Mouse (Mus musculus) lung, postnatal 0 days (tissue): ENCODE measurements at regions not wholly inside any gene's neighbourhood (a gene's known extent, or its start where the extent isn't known, plus 50 kb on each side); places are given as distances from the start of the nearest gene placed in this dataset.

Experiments
- ATAC-seq: fragments of 200-750 bp; cut with Nextera tagmentation; 2 replicates; pipeline ENCODE4 v1.8.0; 2017; ENCODE audit warnings: moderate library complexity
- DNase-seq: peaks from one replicate; pipeline ENCODE4 v3.0.0-alpha.2; 2016; ENCODE audit warnings: low spot score
- H3K27ac ChIP-seq: fragments of 300-500 bp; sonication (generic); 2 replicates; pipeline ENCODE4 v1.5.1; 2014; ENCODE audit warnings: antibody characterized with exemption, mild to moderate bottlenecking, low read length, mixed read lengths
- H3K27me3 ChIP-seq: fragments of 300-500 bp; sonication (generic); replicated peaks from 2 replicates; pipeline ENCODE4 v1.6.1; 2014; ENCODE audit warnings: low read length, mixed read lengths; ENCODE audit not compliant: insufficient read depth
- H3K36me3 ChIP-seq: fragments of 300-500 bp; sonication (generic); 2 replicates; pipeline ENCODE4 v1.6.1; 2014; ENCODE audit warnings: low read length, mixed read lengths; ENCODE audit not compliant: insufficient read depth
- H3K4me1 ChIP-seq: fragments of 300-500 bp; sonication (generic); 2 replicates; pipeline ENCODE4 v1.6.1; 2014; ENCODE audit warnings: antibody characterized with exemption, low read depth, low read length, mixed read lengths; ENCODE audit not compliant: insufficient read depth
- H3K4me2 ChIP-seq: fragments of 300-500 bp; sonication (generic); replicated peaks from 2 replicates; pipeline ENCODE4 v1.6.1; 2014; ENCODE audit warnings: low read depth, mild to moderate bottlenecking, low read length, moderate library complexity, mixed read lengths
- H3K4me3 ChIP-seq: fragments of 300-500 bp; sonication (generic); 2 replicates; pipeline ENCODE4 v1.5.1; 2014; ENCODE audit warnings: low read depth, low read length
- H3K9ac ChIP-seq: fragments of 300-500 bp; sonication (generic); replicated peaks from 2 replicates; pipeline ENCODE4 v1.6.1; 2014; ENCODE audit warnings: low read depth, mild to moderate bottlenecking
- H3K9me3 ChIP-seq: fragments of 300-500 bp; sonication (generic); 2 replicates; pipeline ENCODE4 v1.6.1; 2016; ENCODE audit warnings: low read length, mixed read lengths
- CTCF ChIP-seq: IDR thresholded peaks from 2 replicates; pipeline ENCODE4 v1.5.1; 2016; ENCODE audit warnings: antibody characterized with exemption, mild to moderate bottlenecking
- EP300 ChIP-seq: IDR thresholded peaks from 2 replicates; pipeline ENCODE4 v1.6.1; 2016; ENCODE audit warnings: antibody characterized with exemption, mild to moderate bottlenecking, control low read depth
- WGBS: fragments of 180-500 bp; shearing (Covaris S2); extraction: QIAGEN DNeasy Blood & Tissue Kit; methylation state at CpG from one replicate; pipeline ENCODE4 v1.1.7; 2014; 5-methylcytosine and 5-hydroxymethylcytosine counted together

- no peaks in the 10 kb centered on the region for H3K9me3 ChIP-seq
- ATAC-seq (no peak), DNase-seq (no peak)
- H3K4me3 ChIP-seq, result no peak overlapping the region
- no peaks in the 10 kb centered on the region for H3K36me3 ChIP-seq
- H3K9ac ChIP-seq, result no peak overlapping the region
- H3K4me2 ChIP-seq, result no peak overlapping the region
- WGBS, result 43% methylated on average over 5 of the region's 5 CpGs
- H3K4me1 ChIP-seq, result no peaks in the 10 kb centered on the region
- no peaks in the 10 kb centered on the region for H3K27me3 ChIP-seq
- H3K27ac ChIP-seq, result no peak overlapping the region
- no peak for TF ChIP-seq CTCF
- no peak for TF ChIP-seq EP300
These were observed 150.7 kb downstream of the Klhl25 start for GRCm38 (mm10) chr7:75998853-75999252.

- no peak overlapping the region for H3K4me3 ChIP-seq
- no peak overlapping the region for H3K9ac ChIP-seq
- H3K27ac ChIP-seq, result no peak overlapping the region
- ATAC-seq (no peak), DNase-seq (no peak)
- H3K4me2 ChIP-seq, result no peak overlapping the region
- H3K27me3 ChIP-seq, result no peaks in the 10 kb centered on the region
- no peaks in the 10 kb centered on the region for H3K9me3 ChIP-seq
- TF ChIP-seq CTCF (no peak), EP300 (no peak)
- WGBS, result 66% methylated on average over 2 of the region's 2 CpGs
- H3K36me3 ChIP-seq, result no peaks in the 10 kb centered on the region
- H3K4me1 ChIP-seq, result no peaks in the 10 kb centered on the region
These were observed 151.3 kb downstream of the Klhl25 start for GRCm38 (mm10) chr7:75999324-75999907.

- H3K9ac ChIP-seq, result no peak overlapping the region
- no peaks in the 10 kb centered on the region for H3K36me3 ChIP-seq
- no peak overlapping the region for H3K27ac ChIP-seq
- H3K9me3 ChIP-seq, result no peaks in the 10 kb centered on the region
- H3K4me1 ChIP-seq, result no peaks in the 10 kb centered on the region
- H3K4me3 ChIP-seq, result no peak overlapping the region
- no peak overlapping the region for H3K4me2 ChIP-seq
- TF ChIP-seq EP300, result no peak
- no peak for TF ChIP-seq CTCF
- WGBS, result 78% methylated on average over 1 of the region's 1 CpGs
- H3K27me3 ChIP-seq, result no peaks in the 10 kb centered on the region
- ATAC-seq (no peak), DNase-seq (no peak)
These were observed 152.9 kb downstream of the Klhl25 start for GRCm38 (mm10) chr7:76001012-76001411.

- Histone ChIP-seq H3K27me3 (no peaks in the 10 kb centered on the region), H3K4me2 (no peak overlapping the region), H3K9ac (no peak overlapping the region), H3K4me3 (no peak overlapping the region), H3K27ac (no peak overlapping the region), H3K4me1 (no peaks in the 10 kb centered on the region), H3K36me3 (no peaks in the 10 kb centered on the region), H3K9me3 (no peaks in the 10 kb centered on the region)
- TF ChIP-seq EP300, result no peak
- ATAC-seq, result no peak
- no peak for DNase-seq
- 50% methylated on average over 6 of the region's 6 CpGs for WGBS
These were observed 160.1 kb downstream of the Klhl25 start for GRCm38 (mm10) chr7:76008226-76008625.

- Histone ChIP-seq H3K4me2 (no peak overlapping the region), H3K36me3 (no peaks in the 10 kb centered on the region), H3K27me3 (no peaks in the 10 kb centered on the region), H3K9ac (no peak overlapping the region), H3K27ac (no peak overlapping the region), H3K4me1 (no peaks in the 10 kb centered on the region), H3K9me3 (no peaks in the 10 kb centered on the region), H3K4me3 (no peak overlapping the region)
- WGBS, result 55% methylated on average over 3 of the region's 3 CpGs
- DNase-seq (no peak), ATAC-seq (no peak)
- TF ChIP-seq CTCF (no peak), EP300 (no peak)
These were observed 181.9 kb upstream of the Agbl1 start for GRCm38 (mm10) chr7:76047743-76048142.

- H3K4me3 ChIP-seq, result no peak overlapping the region
These were observed 180.3 kb upstream of the Agbl1 start for GRCm38 (mm10) chr7:76049342-76049741.

GRCm38 (mm10) chr7:76053843-76054242 is 175.8 kb upstream of the Agbl1 start:
- 74% methylated on average over 3 of the region's 3 CpGs for WGBS
- no peak overlapping the region for H3K27ac ChIP-seq
- TF ChIP-seq EP300 (no peak), CTCF (no peak)

More at GRCm38 (mm10) chr7:76049342-76049741, 180.3 kb upstream of the Agbl1 start:
- DNase-seq (no peak), ATAC-seq (no peak)
- Histone ChIP-seq H3K9ac (no peak overlapping the region), H3K27ac (no peak overlapping the region), H3K9me3 (no peaks in the 10 kb centered on the region), H3K27me3 (no peaks in the 10 kb centered on the region), H3K4me1 (no peaks in the 10 kb centered on the region), H3K36me3 (no peaks in the 10 kb centered on the region), H3K4me2 (no peak overlapping the region)
- TF ChIP-seq EP300 (no peak), CTCF (no peak)
- 69% methylated on average over 2 of the region's 2 CpGs for WGBS

More at GRCm38 (mm10) chr7:76053843-76054242, 175.8 kb upstream of the Agbl1 start:
- no peak for ATAC-seq
- no peaks in the 10 kb centered on the region for H3K9me3 ChIP-seq
- H3K4me1 ChIP-seq, result no peaks in the 10 kb centered on the region
- no peaks in the 10 kb centered on the region for H3K27me3 ChIP-seq
- no peak overlapping the region for H3K4me3 ChIP-seq
- H3K36me3 ChIP-seq, result no peaks in the 10 kb centered on the region
- no peak for DNase-seq
- no peak overlapping the region for H3K4me2 ChIP-seq
- H3K9ac ChIP-seq, result no peak overlapping the region
